Comparison of ENCODE assay signal across 14 mouse cellular contexts in the genomic region with DNA sequence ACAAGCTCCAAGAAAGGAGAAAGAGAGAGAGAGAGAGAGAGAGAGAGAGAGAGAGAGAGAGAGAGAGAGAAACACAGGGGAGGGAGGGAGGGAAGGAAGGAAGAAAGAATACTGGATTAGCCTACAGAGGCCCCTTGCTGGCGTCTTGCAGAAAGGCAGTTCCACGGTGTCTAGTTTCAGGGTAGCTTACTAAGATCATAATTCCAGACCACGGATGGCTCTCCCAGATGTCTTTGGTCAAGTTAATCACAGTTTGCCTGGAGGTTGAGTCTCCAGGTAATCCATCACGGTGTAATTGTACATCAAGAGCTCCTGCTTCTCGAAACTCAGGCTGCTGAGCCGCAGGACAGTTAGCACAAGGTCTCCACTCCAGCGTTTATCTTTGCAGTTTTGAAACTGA.
DNase-seq lines count a peak whose midpoint lies in the region; ATAC-seq and TF ChIP-seq lines count a peak whose summit lies in the region.
"Had no signal": no experiment of that assay in that cellular context is flagged by ENCODE, and none has a peak within 500 bp of the region (broad histone marks: within the 10 kb centered on the region; RNA-seq: fewer than 3 reads in every experiment).

No protein-coding gene starts in this region.

- TF ChIP-seq POLR2A in lung, adult 2 months (IDR thresholded peaks at IDR 0.05; ENCODE audit: borderline replicate concordance, extremely low read depth, low read depth, low read length) = no peak

- no peak for DNase-seq in gastrocnemius, adult 2 months
- no peak for DNase-seq in gastrocnemius, adult 8-10 months (ENCODE audit: low spot score in 2 of 2)
- DNase-seq in lung, embryonic 14.5 days = peak; percentile 63
- DNase-seq in lung, adult 2 months = no peak
- peak; percentile 81 for DNase-seq in forelimb bud, embryonic 11.5 days (ENCODE audit: low read depth, low spot score)
- DNase-seq in urinary bladder, postnatal 4 days (ENCODE audit: low spot score in 2 of 2) = no peak
- DNase-seq in left cerebral cortex, postnatal 10 days (ENCODE audit: extremely low spot score in 1 of 2, low spot score in 2 of 2) = no peak
- DNase-seq: cerebellum, postnatal 14 days; gastrocnemius, postnatal 25 days; heart, postnatal 14 days; kidney, adult 2 months had no signal

- 12% methylated on average over 7 of the region's 7 CpGs for WGBS in lung, embryonic 14.5 days
- WGBS in lung, adult 2 months = 33% methylated on average over 7 of the region's 7 CpGs
- 11% methylated on average over 7 of the region's 7 CpGs for WGBS in stomach, embryonic 14.5 days

- intact Hi-C loops in gastrocnemius, adult 2 months (cut with DNase I) = no loop called here
- intact Hi-C loops in left cerebral cortex, postnatal 10 days (cut with DNase I) = no loop called here

- H3K4me1 ChIP-seq in lung, embryonic 14.5 days (ENCODE audit: insufficient read depth) = no peaks in the 10 kb centered on the region
- no peaks in the 10 kb centered on the region for H3K4me1 ChIP-seq in lung, adult 2 months (ENCODE audit: control insufficient read depth, insufficient read depth, low read length)
- peaks cover 16% of the 10 kb centered on the region; the same call in 1 of the 2 replicates for H3K4me1 ChIP-seq in stomach, embryonic 14.5 days (ENCODE audit: control insufficient read depth, insufficient read depth, low read length)

- no peak overlapping the region for H3K4me2 ChIP-seq in lung, embryonic 14.5 days
- H3K4me2 ChIP-seq in stomach, embryonic 14.5 days (replicated peaks; ENCODE audit: low read depth, low read length) = no peak overlapping the region
- H3K4me2 ChIP-seq: midbrain, embryonic 12.5 days had no signal

- H3K36me3 ChIP-seq in lung, embryonic 14.5 days (ENCODE audit: insufficient read depth) = no peaks in the 10 kb centered on the region
- H3K36me3 ChIP-seq in stomach, embryonic 14.5 days (ENCODE audit: control insufficient read depth, insufficient read depth, low read length) = no peaks in the 10 kb centered on the region
- H3K36me3 ChIP-seq: G1E; midbrain, embryonic 12.5 days had no signal

- no peak overlapping the region for H3K4me3 ChIP-seq in gastrocnemius, adult 2 months
- no peak overlapping the region for H3K4me3 ChIP-seq in lung, embryonic 14.5 days (ENCODE audit: low read depth, low read length)
- no peak overlapping the region for H3K4me3 ChIP-seq in lung, adult 2 months (replicated peaks; ENCODE audit: extremely low read depth, low read depth, low read length)
- H3K4me3 ChIP-seq in stomach, embryonic 14.5 days (ENCODE audit: low read depth, low read length) = no peak overlapping the region
- H3K4me3 ChIP-seq: midbrain, embryonic 12.5 days had no signal

- no peak overlapping the region for H3K9ac ChIP-seq in lung, embryonic 14.5 days
- no peak overlapping the region for H3K9ac ChIP-seq in stomach, embryonic 14.5 days (replicated peaks; ENCODE audit: low read depth, low read length)
- H3K9ac ChIP-seq: midbrain, embryonic 12.5 days had no signal

- H3K9me3 ChIP-seq in lung, embryonic 14.5 days (ENCODE audit: low read depth, low read length) = no peaks in the 10 kb centered on the region
- H3K9me3 ChIP-seq in stomach, embryonic 14.5 days (ENCODE audit: control insufficient read depth, low read depth, low read length) = no peaks in the 10 kb centered on the region
- H3K9me3 ChIP-seq: midbrain, embryonic 12.5 days had no signal

- H3K27me3 ChIP-seq in lung, embryonic 14.5 days (ENCODE audit: insufficient read depth, low read length) = no peaks in the 10 kb centered on the region
- no peaks in the 10 kb centered on the region for H3K27me3 ChIP-seq in stomach, embryonic 14.5 days (ENCODE audit: control insufficient read depth, insufficient read depth, low read length)
- H3K27me3 ChIP-seq: midbrain, embryonic 12.5 days had no signal

- peak; percentile 75; the same call in 1 of the 2 replicates for ATAC-seq in lung, embryonic 14.5 days (ENCODE audit: insufficient read depth)
- ATAC-seq in stomach, embryonic 14.5 days (ENCODE audit: insufficient number of reproducible peaks, insufficient read depth, low FRiP score, low read depth) = peak; percentile 83; the same call in 1 of the 2 replicates

- H3K27ac ChIP-seq in gastrocnemius, adult 2 months = 0 out of 2 replicates have a peak overlapping the region, but pooled peaks have one; percentile 43
- peak overlapping the region; percentile 12; the same call in 1 of the 2 replicates for H3K27ac ChIP-seq in lung, embryonic 14.5 days (ENCODE audit: low read depth)
- H3K27ac ChIP-seq in stomach, embryonic 14.5 days (ENCODE audit: low read length) = peak overlapping the region; percentile 79; the same call in 1 of the 2 replicates
- H3K27ac ChIP-seq: midbrain, embryonic 12.5 days had no signal

- TF ChIP-seq CTCF in gastrocnemius, adult 2 months (IDR thresholded peaks at IDR 0.05) = no peak
- TF ChIP-seq CTCF in lung, embryonic 14.5 days (IDR thresholded peaks at IDR 0.05; ENCODE audit: low read depth) = peak; percentile 28; the same call in 1 of the 2 replicates
- no peak for TF ChIP-seq CTCF in lung, adult 2 months (IDR thresholded peaks at IDR 0.05; ENCODE audit: insufficient read depth, low read length)

Comparison
In these comparisons a context has a peak if more than half of its experiments do, and no peak if none do; other contexts are left out.
1. DNase-seq: peak in lung, embryonic 14.5 days (single experiment) and forelimb bud, embryonic 11.5 days (single experiment); none in gastrocnemius, adult 2 months (single experiment), gastrocnemius, adult 8-10 months (0 of 2), lung, adult 2 months (single experiment), urinary bladder, postnatal 4 days (0 of 2) and left cerebral cortex, postnatal 10 days (0 of 2).
2. H3K27ac ChIP-seq: peak in every context shown above with its lines; median percentile 79 in stomach, embryonic 14.5 days; 43 in gastrocnemius, adult 2 months; 12 in lung, embryonic 14.5 days.